Comparison of ENCODE assay signal across 9 mouse cellular contexts in the genomic region with DNA sequence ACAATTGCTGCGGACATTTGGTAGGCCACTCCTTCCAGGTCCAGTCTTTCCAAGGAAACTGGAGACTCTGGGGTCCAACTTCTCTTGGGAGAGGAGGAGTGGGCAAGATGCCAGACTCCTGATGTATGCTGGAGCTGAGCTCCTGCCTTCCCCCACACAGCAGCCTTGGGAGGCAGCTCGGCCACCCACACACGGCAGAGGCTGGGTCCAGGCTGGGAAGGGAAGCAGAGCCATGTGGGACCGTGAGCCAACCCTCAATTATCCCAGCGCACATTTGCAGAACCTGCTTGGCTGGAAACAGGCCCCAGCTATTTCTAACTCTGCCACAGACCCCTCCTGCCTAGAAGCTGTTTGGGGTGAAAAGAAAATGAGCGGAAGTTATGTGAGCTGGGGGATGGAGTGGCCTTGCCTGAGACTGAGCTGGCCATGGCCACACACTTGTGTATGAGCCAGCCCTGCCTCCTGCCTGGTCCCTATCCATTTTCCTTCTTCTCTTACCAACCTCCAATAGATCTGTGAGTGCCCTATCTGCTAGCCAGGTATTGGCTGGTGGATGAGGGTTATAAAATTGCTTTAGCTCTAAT.
A peak's percentile ranks its signal among the peaks of the same experiment; 100 is the strongest.
DNase-seq lines count a peak whose midpoint lies in the region; ATAC-seq lines count a peak whose summit lies in the region.
"Had no signal": no experiment of that assay in that cellular context is flagged by ENCODE, and none has a peak within 500 bp of the region (broad histone marks: within the 10 kb centered on the region; RNA-seq: fewer than 3 reads in every experiment).

No protein-coding gene starts in this region.

- ATAC-seq in hindbrain, embryonic 13.5 days (ENCODE audit: low FRiP score) = no peak
- ATAC-seq in forebrain, embryonic 16.5 days = peak; percentile 93

- peak overlapping the region; percentile 23; the same call in 1 of the 2 replicates for H3K27ac ChIP-seq in hindbrain, embryonic 13.5 days
- no peak overlapping the region for H3K27ac ChIP-seq in hindbrain, embryonic 10.5 days
- 0 out of 2 replicates have a peak overlapping the region, but pooled peaks have one; percentile 7 for H3K27ac ChIP-seq in forebrain, embryonic 16.5 days (ENCODE audit: low read length)

- no peak overlapping the region for H3K4me3 ChIP-seq in hindbrain, embryonic 13.5 days
- H3K4me3 ChIP-seq in hindbrain, embryonic 10.5 days = no peak overlapping the region
- no peak overlapping the region for H3K4me3 ChIP-seq in forebrain, embryonic 16.5 days (replicated peaks; ENCODE audit: low read length)
- H3K4me3 ChIP-seq: erythroblast, embryonic 14.5 days had no signal

- H3K4me1 ChIP-seq in hindbrain, embryonic 13.5 days (replicated peaks) = peaks cover 14% of the 10 kb centered on the region
- H3K4me1 ChIP-seq in hindbrain, embryonic 10.5 days (replicated peaks) = no peaks in the 10 kb centered on the region; the same call in 1 of the 2 replicates
- peaks cover 14% of the 10 kb centered on the region for H3K4me1 ChIP-seq in forebrain, embryonic 16.5 days (replicated peaks; ENCODE audit: control insufficient read depth, insufficient read depth, low read length)

- DNase-seq in hindbrain, embryonic 10.5 days (ENCODE audit: low spot score) = no peak
- peak; percentile 72 for DNase-seq in MN1 (ENCODE audit: low spot score)
- peak; percentile 57 to 86 for DNase-seq in layer of hippocampus, postnatal 14 days (ENCODE audit: low spot score in 2 of 2)
- DNase-seq in right cerebral cortex, postnatal 14 days = peak; percentile 75
- DNase-seq in cerebellum, adult 11-12 months = no peak
- DNase-seq in urinary bladder, postnatal 25 days (ENCODE audit: low spot score) = no peak

- 57% methylated on average over 6 of the region's 6 CpGs for WGBS in hindbrain, embryonic 13.5 days
- 79% methylated on average over 6 of the region's 6 CpGs for WGBS in hindbrain, embryonic 10.5 days
- WGBS in forebrain, embryonic 16.5 days = 18% methylated on average over 6 of the region's 6 CpGs

- no peak overlapping the region for H3K4me2 ChIP-seq in hindbrain, embryonic 13.5 days
- H3K4me2 ChIP-seq in forebrain, embryonic 16.5 days (ENCODE audit: low read length) = no peak overlapping the region

- H3K9ac ChIP-seq in hindbrain, embryonic 13.5 days = no peak overlapping the region
- H3K9ac ChIP-seq in forebrain, embryonic 16.5 days (replicated peaks; ENCODE audit: low read depth, low read length) = no peak overlapping the region

- peaks cover 8% of the 10 kb centered on the region for H3K36me3 ChIP-seq in hindbrain, embryonic 13.5 days
- H3K36me3 ChIP-seq in hindbrain, embryonic 10.5 days = peaks cover 15% of the 10 kb centered on the region
- H3K36me3 ChIP-seq in forebrain, embryonic 16.5 days (ENCODE audit: control insufficient read depth, insufficient read depth) = no peaks in the 10 kb centered on the region

- no peaks in the 10 kb centered on the region for H3K9me3 ChIP-seq in hindbrain, embryonic 13.5 days
- H3K9me3 ChIP-seq in hindbrain, embryonic 10.5 days = no peaks in the 10 kb centered on the region
- H3K9me3 ChIP-seq in forebrain, embryonic 16.5 days (ENCODE audit: control insufficient read depth, low read length) = no peaks in the 10 kb centered on the region

- H3K27me3 ChIP-seq in hindbrain, embryonic 13.5 days = 0 out of 2 replicates have a peak, but pooled peaks cover 5% of the 10 kb centered on the region
- no peaks in the 10 kb centered on the region for H3K27me3 ChIP-seq in hindbrain, embryonic 10.5 days (ENCODE audit: insufficient read depth, poor library complexity, severe bottlenecking)
- H3K27me3 ChIP-seq in forebrain, embryonic 16.5 days (replicated peaks; ENCODE audit: control insufficient read depth, insufficient read depth, low read length) = no peaks in the 10 kb centered on the region

Comparison
In these comparisons a context has a peak if more than half of its experiments do, and no peak if none do; other contexts are left out.
1. DNase-seq: peak in MN1 (single experiment), layer of hippocampus, postnatal 14 days (2 of 2) and right cerebral cortex, postnatal 14 days (single experiment); none in hindbrain, embryonic 10.5 days (single experiment), cerebellum, adult 11-12 months (single experiment) and urinary bladder, postnatal 25 days (single experiment).